In the genomic region with DNA sequence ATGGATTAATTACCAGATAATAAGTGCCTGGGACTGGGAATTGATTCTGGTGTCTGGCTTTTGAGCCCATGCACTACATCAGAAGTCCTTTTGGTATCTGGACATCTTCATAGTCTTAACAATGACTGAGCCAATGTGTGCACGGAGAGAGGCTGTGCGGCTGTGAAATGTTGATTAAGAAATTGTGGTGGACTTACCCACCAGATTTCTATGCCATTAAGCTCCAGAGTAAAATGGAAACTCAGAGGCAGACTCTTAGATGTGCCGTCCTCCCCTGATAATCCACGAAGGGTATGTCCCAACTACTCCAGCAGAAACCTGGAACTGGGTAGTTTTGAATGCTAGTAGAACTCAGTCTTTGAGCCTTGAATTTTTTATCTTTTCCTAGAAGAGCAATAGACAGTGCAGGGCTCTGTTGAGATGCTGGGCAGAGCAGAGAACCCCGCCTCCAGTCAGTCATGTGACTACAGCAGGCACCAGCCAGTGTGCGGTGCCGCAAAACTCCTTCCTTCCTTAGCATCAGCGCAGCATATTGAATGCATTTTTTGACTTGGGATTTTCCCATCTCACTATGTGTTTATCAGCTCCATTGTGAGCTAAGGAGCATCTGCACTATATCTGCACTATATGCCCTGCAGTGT, we compare ENCODE assay signal across 23 mouse cellular contexts. TPM values are rescaled to one million over a fixed set of nuclear protein-coding genes. Genes with fewer than 3 reads are reported as not detected.
DNase-seq lines count a peak whose midpoint lies in the region; ATAC-seq and TF ChIP-seq lines count a peak whose summit lies in the region.
"Had no signal": no experiment of that assay in that cellular context is flagged by ENCODE, and none has a peak within 500 bp of the region (broad histone marks: within the 10 kb centered on the region; RNA-seq: fewer than 3 reads in every experiment).

No protein-coding gene starts in this region.

- no peak overlapping the region for H3K27ac ChIP-seq in liver, postnatal 0 days (ENCODE audit: low read depth)
- no peak overlapping the region for H3K27ac ChIP-seq in forebrain, embryonic 16.5 days (ENCODE audit: low read length)
- H3K27ac ChIP-seq: forebrain, embryonic 13.5 days; hindbrain, embryonic 12.5 days had no signal

- TF ChIP-seq POLR2A in brain, embryonic 14.5 days (IDR thresholded peaks at IDR 0.05; ENCODE audit: borderline replicate concordance, extremely low read depth, insufficient read depth, insufficient read length, poor library complexity, severe bottlenecking) = no peak

- WGBS in liver, postnatal 0 days (ENCODE audit: insufficient replicate concordance) = 75% methylated on average over 8 of the region's 8 CpGs
- 77% methylated on average over 8 of the region's 8 CpGs for WGBS in forebrain, embryonic 16.5 days

- no peaks in the 10 kb centered on the region for H3K79me2 ChIP-seq in C2C12 (ENCODE audit: control insufficient read depth, insufficient read depth)

- no peaks in the 10 kb centered on the region for H3K36me3 ChIP-seq in liver, postnatal 0 days (replicated peaks; ENCODE audit: insufficient read depth, low read length)
- no peaks in the 10 kb centered on the region for H3K36me3 ChIP-seq in C2C12 (ENCODE audit: control insufficient read depth, insufficient read depth)
- H3K36me3 ChIP-seq in forebrain, embryonic 16.5 days (ENCODE audit: control insufficient read depth, insufficient read depth) = no peaks in the 10 kb centered on the region
- H3K36me3 ChIP-seq: G1E; hindbrain, embryonic 12.5 days had no signal

- no peak for TF ChIP-seq EP300 in liver, postnatal 0 days (IDR thresholded peaks at IDR 0.05; ENCODE audit: low read depth)

- H3K4me3 ChIP-seq in liver, postnatal 0 days (ENCODE audit: low read depth, low read length) = no peak overlapping the region
- H3K4me3 ChIP-seq in C2C12 (ENCODE audit: insufficient read depth, poor library complexity, severe bottlenecking) = no peak overlapping the region
- H3K4me3 ChIP-seq in forebrain, embryonic 16.5 days (replicated peaks; ENCODE audit: low read length) = no peak overlapping the region
- H3K4me3 ChIP-seq: forebrain, embryonic 13.5 days; hindbrain, embryonic 12.5 days had no signal

- no peaks in the 10 kb centered on the region for H3K79me3 ChIP-seq in C2C12 (ENCODE audit: low read depth)

- no peaks in the 10 kb centered on the region for H3K27me3 ChIP-seq in liver, postnatal 0 days (ENCODE audit: insufficient read depth, low read length)
- H3K27me3 ChIP-seq in C2C12 (ENCODE audit: control insufficient read depth, insufficient read depth, insufficient read length) = peaks cover 12% of the 10 kb centered on the region
- H3K27me3 ChIP-seq in forebrain, embryonic 16.5 days (replicated peaks; ENCODE audit: control insufficient read depth, insufficient read depth, low read length) = no peaks in the 10 kb centered on the region
- H3K27me3 ChIP-seq: forebrain, embryonic 13.5 days; hindbrain, embryonic 12.5 days had no signal

- H3K9ac ChIP-seq in liver, postnatal 0 days (replicated peaks) = no peak overlapping the region
- H3K9ac ChIP-seq in forebrain, embryonic 16.5 days (replicated peaks; ENCODE audit: low read depth, low read length) = no peak overlapping the region
- H3K9ac ChIP-seq: forebrain, embryonic 13.5 days; hindbrain, embryonic 12.5 days had no signal

- H3ac ChIP-seq in C2C12 (ENCODE audit: control insufficient read depth, insufficient read length, low read depth) = no peak overlapping the region

- H3K4me1 ChIP-seq in liver, postnatal 0 days (ENCODE audit: insufficient read depth) = no peaks in the 10 kb centered on the region
- H3K4me1 ChIP-seq in forebrain, embryonic 16.5 days (replicated peaks; ENCODE audit: control insufficient read depth, insufficient read depth, low read length) = no peaks in the 10 kb centered on the region
- H3K4me1 ChIP-seq: forebrain, embryonic 13.5 days; hindbrain, embryonic 12.5 days had no signal

- H3K4me2 ChIP-seq in liver, postnatal 0 days (ENCODE audit: low read depth, low read length) = no peak overlapping the region
- H3K4me2 ChIP-seq in forebrain, embryonic 16.5 days (ENCODE audit: low read length) = no peak overlapping the region
- H3K4me2 ChIP-seq: forebrain, embryonic 13.5 days; hindbrain, embryonic 12.5 days had no signal

- H3K9me3 ChIP-seq in liver, postnatal 0 days (ENCODE audit: low read length) = no peaks in the 10 kb centered on the region
- H3K9me3 ChIP-seq in forebrain, embryonic 16.5 days (ENCODE audit: control insufficient read depth, low read length) = no peaks in the 10 kb centered on the region
- H3K9me3 ChIP-seq: forebrain, embryonic 13.5 days; G1E; hindbrain, embryonic 12.5 days had no signal

- ATAC-seq in CD4-positive, CD25-positive, alpha-beta regulatory T cell, adult 4 months = no peak
- no peak for ATAC-seq in liver, postnatal 0 days
- no peak for ATAC-seq in forebrain, embryonic 16.5 days
- ATAC-seq: activated CD4-positive, CD25-positive, alpha-beta regulatory T cell, adult 4 months; forebrain, embryonic 13.5 days; hindbrain, embryonic 16.5 days; inflammation-experienced regulatory T-cells, adult 6 months; intestine, postnatal 0 days; Patski had no signal

- no peak for TF ChIP-seq CTCF in liver, postnatal 0 days (IDR thresholded peaks at IDR 0.05; ENCODE audit: low read depth)
- TF ChIP-seq CTCF in C2C12 (IDR thresholded peaks at IDR 0.05; ENCODE audit: control insufficient read depth, insufficient read depth, insufficient read length) = no peak
- no peak for TF ChIP-seq CTCF in brain, embryonic 14.5 days (IDR thresholded peaks at IDR 0.05; ENCODE audit: borderline replicate concordance, extremely low read depth, insufficient read depth, insufficient read length)

- DNase-seq in CD4-positive, CD25-positive, alpha-beta regulatory T cell, adult 2 months (ENCODE audit: low read depth, low spot score) = peak; percentile 32
- peak; percentile 9 for DNase-seq in liver, postnatal 0 days
- no peak for DNase-seq in liver
- DNase-seq in brain, embryonic 14.5 days (ENCODE audit: low read depth) = peak; percentile 28
- DNase-seq: adrenal gland, postnatal 14 days; B cell, adult 2 months; cerebellum, adult 18-20 months; cerebellum, adult 9-11 months; cerebellum, postnatal 36 days; gastrocnemius, postnatal 10 days; heart, postnatal 10 days; heart, postnatal 4 days had no signal

TF ChIP-seq in C2C12, 6 proteins besides CTCF, POLR2A, EP300 and RAD21:
- TF ChIP-seq USF1 (IDR thresholded peaks at IDR 0.05; ENCODE audit: low read depth) (peak; percentile 39), MYOG (IDR thresholded peaks at IDR 0.05; ENCODE audit: control insufficient read depth, extremely low read depth, insufficient read length) (no peak)

RNA-seq across cellular contexts. Expression of gene Hormad2, which starts 14.1 kb away (rescaled TPM):
- polyA plus RNA-seq in CD4-positive, CD25-positive, alpha-beta regulatory T cell, adult 4 months (2017; shearing (Covaris generic)) = under 1 TPM; 0.42 to 0.98 TPM
- polyA plus RNA-seq in liver, postnatal 0 days (2015; fragmentation: Nextera tagmentation; extraction: Ambion mirVana) = 0.24 and 0.29 TPM in 2 replicates
- polyA plus RNA-seq in C2C12 (2012; fragmentation: generic; extraction: Trizol) = not detected
- polyA plus RNA-seq in brain, embryonic 14.5 days (2012; rRNA removed) = 0.08 and 0.10 TPM in 2 replicates
- 0.18 TPM in 1 of 2 replicates, not detected in the other for polyA plus RNA-seq in forebrain, embryonic 16.5 days (2015; fragmentation: Nextera tagmentation; extraction: Ambion mirVana)
- polyA plus RNA-seq: Patski had no signal
